Mouse (Mus musculus): Measurements from ENCODE around the gene Macrod2. TPM values are rescaled to one million over a fixed set of nuclear protein-coding genes. Genes with fewer than 3 reads are reported as not detected.

The Macrod2 gene
- total and polyA plus RNA-seq, 2 experiments from 2014 or later, result 49.7 to 80.7 TPM

DNA sequence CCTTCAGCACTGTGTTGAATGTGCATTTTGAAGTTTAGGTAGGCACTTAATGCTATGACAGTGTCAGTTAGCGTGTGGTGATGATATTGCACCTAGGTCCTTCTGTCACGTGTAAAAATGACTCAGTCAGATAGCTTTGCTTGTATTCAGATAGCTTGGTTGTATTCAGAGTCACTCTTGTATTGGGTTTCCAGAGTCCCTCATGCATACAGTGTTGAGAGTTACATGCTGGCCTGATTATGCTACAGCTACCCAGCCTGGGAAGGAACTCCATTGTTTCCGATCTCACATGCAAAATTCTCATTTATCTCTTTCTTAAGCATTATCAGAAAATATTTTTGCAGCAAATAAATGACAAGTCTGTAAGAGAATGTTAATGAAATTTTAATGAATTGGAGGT lies 1187.3 kb downstream of the Macrod2 start:
- DNase-seq, result no peak
- Histone ChIP-seq H3K4me1 (ENCODE audit: insufficient read depth) (no peaks in the 10 kb centered on the region), H3K9ac (no peak overlapping the region), H3K27me3 (ENCODE audit: insufficient read depth, low read length) (no peaks in the 10 kb centered on the region), H3K4me2 (ENCODE audit: low read depth) (no peak overlapping the region), H3K36me3 (ENCODE audit: insufficient read depth) (no peaks in the 10 kb centered on the region), H3K27ac (ENCODE audit: low read depth, low read length) (no peak overlapping the region), H3K9me3 (ENCODE audit: low read length) (no peaks in the 10 kb centered on the region), H3K4me3 (ENCODE audit: low read depth, low read length) (no peak overlapping the region)
- WGBS, result 62% methylated on average over 3 of the region's 3 CpGs
- ATAC-seq, result no peak
- TF ChIP-seq CTCF (IDR thresholded peaks at IDR 0.05; ENCODE audit: low read depth), result no peak

DNA sequence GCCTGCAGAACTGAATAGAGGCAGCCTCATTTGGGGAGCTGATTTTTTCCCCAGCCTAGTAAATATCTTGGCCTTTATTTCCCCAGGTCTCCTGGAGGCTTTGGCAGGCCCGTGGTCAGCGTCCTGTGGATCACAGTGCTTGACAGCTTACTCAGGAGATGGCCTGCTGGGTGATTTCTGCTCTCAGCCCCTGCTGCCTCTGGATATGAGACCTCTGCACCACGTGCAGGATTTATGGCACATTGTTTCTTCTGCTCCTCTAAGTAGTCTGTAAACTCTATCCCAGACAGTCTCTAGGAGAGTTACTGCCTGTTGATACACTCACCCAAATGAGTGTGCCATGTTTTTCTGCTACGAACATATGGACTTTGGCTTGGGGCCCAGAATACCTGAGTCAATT lies 1187.8 kb downstream of the Macrod2 start:
- ATAC-seq (no peak), DNase-seq (no peak)
- H3K9me3 ChIP-seq (ENCODE audit: low read length), result no peaks in the 10 kb centered on the region
- 13% methylated on average over 4 of the region's 4 CpGs for WGBS
- no peak overlapping the region for H3K27ac ChIP-seq (ENCODE audit: low read depth, low read length)
- no peak for TF ChIP-seq CTCF (IDR thresholded peaks at IDR 0.05; ENCODE audit: low read depth)
- H3K36me3 ChIP-seq (ENCODE audit: insufficient read depth), result no peaks in the 10 kb centered on the region
- no peak overlapping the region for H3K4me3 ChIP-seq (ENCODE audit: low read depth, low read length)
- no peaks in the 10 kb centered on the region for H3K27me3 ChIP-seq (ENCODE audit: insufficient read depth, low read length)
- H3K4me2 ChIP-seq (ENCODE audit: low read depth), result no peak overlapping the region
- no peak overlapping the region for H3K9ac ChIP-seq
- no peaks in the 10 kb centered on the region for H3K4me1 ChIP-seq (ENCODE audit: insufficient read depth)

DNA sequence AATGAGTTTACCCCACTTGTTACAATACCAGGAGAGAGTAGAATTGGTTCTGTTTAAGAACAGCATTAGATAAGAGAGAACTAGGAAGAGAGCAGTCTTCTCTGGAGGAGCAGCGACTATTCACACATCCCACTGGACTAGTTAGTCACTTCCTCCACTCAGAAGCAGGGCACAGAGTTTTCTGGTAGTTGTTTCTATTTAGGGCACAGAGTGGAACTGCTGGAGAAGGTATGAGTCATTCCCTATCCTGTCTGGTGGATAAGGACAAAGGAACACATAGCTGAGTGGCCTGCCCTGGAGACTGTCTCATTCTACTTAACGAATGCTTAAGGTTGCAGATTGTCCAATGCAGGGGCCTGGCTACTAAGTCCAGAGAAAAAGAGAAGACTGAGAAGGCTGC lies 1192.2 kb downstream of the Macrod2 start:
- Histone ChIP-seq H3K4me3 (ENCODE audit: low read depth, low read length) (no peak overlapping the region), H3K4me1 (ENCODE audit: insufficient read depth) (no peaks in the 10 kb centered on the region), H3K4me2 (ENCODE audit: low read depth) (no peak overlapping the region), H3K9ac (no peak overlapping the region), H3K27ac (ENCODE audit: low read depth, low read length) (no peak overlapping the region), H3K36me3 (ENCODE audit: insufficient read depth) (no peaks in the 10 kb centered on the region), H3K27me3 (ENCODE audit: insufficient read depth, low read length) (no peaks in the 10 kb centered on the region), H3K9me3 (ENCODE audit: low read length) (no peaks in the 10 kb centered on the region)
- ATAC-seq (no peak), DNase-seq (no peak)
- TF ChIP-seq CTCF (IDR thresholded peaks at IDR 0.05; ENCODE audit: low read depth), result no peak
- WGBS, result 66% methylated on average over 2 of the region's 2 CpGs

DNA sequence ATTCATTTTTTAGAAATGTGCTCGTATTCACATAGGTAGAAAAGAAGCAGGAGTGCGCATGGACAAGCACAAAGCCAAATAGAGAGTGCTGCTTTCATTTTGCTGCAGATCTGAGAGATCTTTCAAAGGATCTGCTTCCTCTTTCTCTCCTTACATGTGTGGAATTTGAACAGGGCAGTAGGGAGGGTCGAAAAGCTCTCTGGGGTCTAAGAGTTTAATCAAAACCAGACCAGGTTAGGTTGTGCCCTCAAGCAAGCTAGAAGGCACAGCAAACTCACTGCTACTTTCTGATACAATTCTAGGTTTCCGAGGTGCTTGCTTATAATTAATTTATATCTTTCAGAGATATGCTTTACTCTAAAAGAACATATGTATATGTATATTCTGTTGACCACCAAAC lies 1196.2 kb downstream of the Macrod2 start:
- Histone ChIP-seq H3K27me3 (ENCODE audit: insufficient read depth, low read length) (no peaks in the 10 kb centered on the region), H3K9me3 (ENCODE audit: low read length) (no peaks in the 10 kb centered on the region), H3K4me2 (ENCODE audit: low read depth) (no peak overlapping the region), H3K27ac (ENCODE audit: low read depth, low read length) (no peak overlapping the region), H3K4me1 (ENCODE audit: insufficient read depth) (no peaks in the 10 kb centered on the region), H3K36me3 (ENCODE audit: insufficient read depth) (no peaks in the 10 kb centered on the region), H3K4me3 (ENCODE audit: low read depth, low read length) (no peak overlapping the region), H3K9ac (no peak overlapping the region)
- DNase-seq (no peak), ATAC-seq (no peak)
- no peak for TF ChIP-seq CTCF (IDR thresholded peaks at IDR 0.05; ENCODE audit: low read depth)
- WGBS, result 78% methylated on average over 4 of the region's 4 CpGs

DNA sequence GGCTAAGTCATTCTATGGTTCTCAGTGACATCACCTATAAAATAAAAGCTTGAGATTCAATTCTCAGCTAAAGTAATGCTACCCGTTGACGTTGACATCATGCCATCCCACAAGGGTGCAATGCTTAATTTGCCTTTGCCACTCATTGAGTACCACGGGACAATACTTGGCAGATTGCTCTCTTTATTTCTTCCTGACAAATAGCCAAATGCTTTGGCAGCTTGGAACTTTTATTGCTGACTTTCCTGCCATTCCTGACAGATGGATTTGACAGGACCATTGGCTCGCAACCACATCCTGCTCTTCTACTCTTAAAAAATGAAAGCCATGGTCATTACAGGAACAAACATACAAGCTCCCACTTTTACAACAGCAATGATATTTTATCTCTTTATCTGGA lies 1199.7 kb downstream of the Macrod2 start:
- WGBS, result 39% methylated on average over 4 of the region's 4 CpGs

DNA sequence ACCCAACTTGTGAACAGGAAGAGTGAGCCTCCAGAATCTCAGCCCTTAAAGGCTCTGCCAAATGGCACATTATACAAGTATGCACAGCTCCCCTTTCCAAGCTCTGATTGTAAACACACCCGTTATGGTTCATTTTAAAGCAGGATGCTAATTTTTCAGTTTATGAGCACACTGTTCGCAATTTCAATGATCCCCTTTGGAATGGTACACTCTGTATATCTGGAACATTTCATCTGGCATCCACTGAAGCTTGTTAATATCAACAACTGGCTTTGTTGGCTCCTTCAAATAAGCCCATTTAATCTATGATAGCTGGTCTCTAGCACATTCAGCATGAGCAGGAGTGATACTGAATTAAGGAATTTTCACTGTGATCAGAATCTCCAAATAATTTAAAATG lies 1222.6 kb downstream of the Macrod2 start:
- Histone ChIP-seq H3K4me2 (ENCODE audit: low read depth) (no peak overlapping the region), H3K9ac (no peak overlapping the region), H3K4me1 (ENCODE audit: insufficient read depth) (no peaks in the 10 kb centered on the region), H3K36me3 (ENCODE audit: insufficient read depth) (no peaks in the 10 kb centered on the region), H3K4me3 (ENCODE audit: low read depth, low read length) (no peak overlapping the region), H3K9me3 (ENCODE audit: low read length) (no peaks in the 10 kb centered on the region), H3K27ac (ENCODE audit: low read depth, low read length) (no peak overlapping the region), H3K27me3 (ENCODE audit: insufficient read depth, low read length) (no peaks in the 10 kb centered on the region)
- DNase-seq (no peak), ATAC-seq (peak; percentile 63)
- WGBS, result 40% methylated on average over 2 of the region's 2 CpGs
- TF ChIP-seq CTCF (IDR thresholded peaks at IDR 0.05; ENCODE audit: low read depth), result no peak

More for the DNA sequence above, 1199.7 kb downstream of the Macrod2 start:
- no peaks in the 10 kb centered on the region for H3K36me3 ChIP-seq (ENCODE audit: insufficient read depth)
- no peaks in the 10 kb centered on the region for H3K27me3 ChIP-seq (ENCODE audit: insufficient read depth, low read length)
- H3K4me3 ChIP-seq (ENCODE audit: low read depth, low read length), result no peak overlapping the region
- DNase-seq, result peak; percentile 17
- H3K27ac ChIP-seq (ENCODE audit: low read depth, low read length), result no peak overlapping the region
- no peak for ATAC-seq
- H3K4me1 ChIP-seq (ENCODE audit: insufficient read depth), result no peaks in the 10 kb centered on the region
- no peaks in the 10 kb centered on the region for H3K9me3 ChIP-seq (ENCODE audit: low read length)
- H3K4me2 ChIP-seq (ENCODE audit: low read depth), result no peak overlapping the region
- TF ChIP-seq CTCF (IDR thresholded peaks at IDR 0.05; ENCODE audit: low read depth), result no peak
- no peak overlapping the region for H3K9ac ChIP-seq

DNA sequence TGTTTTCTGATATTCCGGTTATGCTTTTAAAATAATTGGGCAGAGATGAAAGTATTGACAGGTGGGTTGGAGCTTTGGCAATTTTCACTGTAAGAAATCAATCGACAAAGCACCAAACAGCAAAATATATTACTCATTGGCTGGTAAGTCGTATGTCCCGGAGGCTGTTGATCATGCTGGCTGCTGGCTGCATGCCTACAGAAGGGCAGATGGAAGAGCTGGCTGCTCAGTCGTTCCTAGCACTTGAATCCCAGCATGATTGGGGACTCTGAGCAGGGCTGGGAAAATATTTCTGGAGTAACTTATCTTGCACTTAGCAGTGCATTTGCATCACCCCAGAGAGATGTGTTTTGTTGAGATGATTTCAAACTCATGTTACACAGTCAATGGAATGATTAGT lies 1223.1 kb downstream of the Macrod2 start:
- TF ChIP-seq CTCF (IDR thresholded peaks at IDR 0.05; ENCODE audit: low read depth), result no peak
- H3K4me3 ChIP-seq (ENCODE audit: low read depth, low read length), result no peak overlapping the region
- no peaks in the 10 kb centered on the region for H3K4me1 ChIP-seq (ENCODE audit: insufficient read depth)
- no peaks in the 10 kb centered on the region for H3K9me3 ChIP-seq (ENCODE audit: low read length)
- H3K27ac ChIP-seq (ENCODE audit: low read depth, low read length), result no peak overlapping the region
- no peaks in the 10 kb centered on the region for H3K36me3 ChIP-seq (ENCODE audit: insufficient read depth)
- DNase-seq (peak; percentile 84), ATAC-seq (peak; percentile 88)
- H3K9ac ChIP-seq, result no peak overlapping the region
- WGBS, result 49% methylated on average over 5 of the region's 5 CpGs
- no peaks in the 10 kb centered on the region for H3K27me3 ChIP-seq (ENCODE audit: insufficient read depth, low read length)
- H3K4me2 ChIP-seq (ENCODE audit: low read depth), result no peak overlapping the region

DNA sequence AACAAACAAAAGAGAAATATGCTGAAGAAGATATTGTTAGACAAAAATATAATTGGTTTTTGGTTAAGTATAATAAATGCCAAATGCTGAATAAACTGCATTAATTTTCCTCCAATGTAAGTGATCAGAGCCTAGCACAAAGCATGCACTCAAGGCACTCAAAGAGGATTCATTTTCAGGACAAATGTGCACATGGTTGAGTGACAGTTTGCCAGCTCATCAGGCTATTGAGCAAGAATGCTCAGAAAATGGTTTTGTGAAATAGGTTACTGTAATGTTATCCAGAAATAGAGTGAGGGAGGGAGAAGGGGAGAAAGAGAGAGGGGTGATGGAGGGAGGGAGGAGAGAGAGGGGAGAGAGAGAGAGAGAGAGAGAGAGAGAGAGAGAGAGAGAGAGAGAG lies 1268.9 kb downstream of the Macrod2 start:
- Histone ChIP-seq H3K4me2 (ENCODE audit: low read depth) (no peak overlapping the region), H3K36me3 (ENCODE audit: insufficient read depth) (no peaks in the 10 kb centered on the region), H3K9ac (no peak overlapping the region), H3K4me3 (ENCODE audit: low read depth, low read length) (no peak overlapping the region), H3K27ac (ENCODE audit: low read depth, low read length) (no peak overlapping the region), H3K9me3 (ENCODE audit: low read length) (no peaks in the 10 kb centered on the region), H3K27me3 (ENCODE audit: insufficient read depth, low read length) (no peaks in the 10 kb centered on the region), H3K4me1 (ENCODE audit: insufficient read depth) (no peaks in the 10 kb centered on the region)
- ATAC-seq, result no peak
- DNase-seq, result no peak
- TF ChIP-seq CTCF (IDR thresholded peaks at IDR 0.05; ENCODE audit: low read depth), result no peak

Data from forebrain, postnatal 0 days (tissue).